Mouse (Mus musculus): ENCODE data around the gene Olfr358. TPM values are rescaled to one million over a fixed set of nuclear protein-coding genes. Genes with fewer than 3 reads are reported as not detected.

The Olfr358 gene
- polyA plus RNA-seq (2015; fragmentation: Nextera tagmentation; extraction: Ambion mirVana) = not detected in 2 replicates

- H3K36me3 ChIP-seq = no peaks in the 10 kb centered on the region
- ATAC-seq (ENCODE audit: low read depth) = no peak
Measured at GRCm38 (mm10) chr2:37009235-37009634, at the start of gene Olfr358. TSS of gene Olfr358 (minus strand) at chr2:37009335.

GRCm38 (mm10) chr2:36997030-36997429, 12.1 kb downstream of the Olfr358 start:
- Histone ChIP-seq H3K9ac (no peak overlapping the region), H3K36me3 (no peaks in the 10 kb centered on the region), H3K4me1 (replicated peaks) (no peaks in the 10 kb centered on the region), H3K27ac (no peak overlapping the region), H3K27me3 (no peaks in the 10 kb centered on the region), H3K4me2 (no peak overlapping the region), H3K4me3 (replicated peaks) (no peak overlapping the region), H3K9me3 (replicated peaks) (no peaks in the 10 kb centered on the region)
- WGBS (ENCODE audit: insufficient replicate concordance) = 56% methylated on average over 1 of the region's 1 CpGs
- DNase-seq = no peak
- ATAC-seq (ENCODE audit: low read depth) = no peak

More at GRCm38 (mm10) chr2:37009235-37009634, at the start of gene Olfr358:
- Histone ChIP-seq H3K27ac (no peak within 1 kb of the TSS), H3K27me3 (no peaks in the 10 kb centered on the region), H3K9me3 (replicated peaks) (no peaks in the 10 kb centered on the region), H3K4me2 (no peak within 1 kb of the TSS), H3K4me1 (replicated peaks) (no peaks in the 10 kb centered on the region), H3K9ac (no peak within 1 kb of the TSS), H3K4me3 (replicated peaks) (no peak within 1 kb of the TSS)
- DNase-seq = no peak

GRCm38 (mm10) chr2:36993527-36993926, 15.6 kb downstream of the Olfr358 start, which contains the start of gene Olfr357:
TSS of gene Olfr357 (plus strand) at chr2:36993827.
- H3K9ac ChIP-seq = no peak within 1 kb of the TSS
- no peak within 1 kb of the TSS for H3K4me2 ChIP-seq
- H3K4me3 ChIP-seq (replicated peaks) = no peak within 1 kb of the TSS
- no peak for ATAC-seq (ENCODE audit: low read depth)
- H3K27ac ChIP-seq = no peak within 1 kb of the TSS
- 0 out of 2 replicates have a peak, but pooled peaks cover 3% of the 10 kb centered on the region for H3K9me3 ChIP-seq (replicated peaks)
- no peaks in the 10 kb centered on the region for H3K4me1 ChIP-seq (replicated peaks)
- no peaks in the 10 kb centered on the region for H3K36me3 ChIP-seq
- WGBS (ENCODE audit: insufficient replicate concordance) = 26% methylated on average over 1 of the region's 1 CpGs
- no peaks in the 10 kb centered on the region for H3K27me3 ChIP-seq
- DNase-seq = no peak

Other genes with a start within 250 kb of the Olfr358 start
- gene Olfr348, start 225.1 kb downstream of the Olfr358 start, polyA plus RNA-seq (2015; fragmentation: Nextera tagmentation; extraction: Ambion mirVana) = not detected in 2 replicates
- gene Olfr50, start 218.8 kb downstream of the Olfr358 start, polyA plus RNA-seq (2015; fragmentation: Nextera tagmentation; extraction: Ambion mirVana) = not detected in 2 replicates
- gene Olfr3, start 192.3 kb downstream of the Olfr358 start, polyA plus RNA-seq (2015; fragmentation: Nextera tagmentation; extraction: Ambion mirVana) = not detected in 2 replicates
- gene Olfr350, start 163.0 kb downstream of the Olfr358 start, polyA plus RNA-seq (2015; fragmentation: Nextera tagmentation; extraction: Ambion mirVana) = not detected in 2 replicates
- not detected in 2 replicates for gene Olfr351, start 146.7 kb downstream of the Olfr358 start, polyA plus RNA-seq (2015; fragmentation: Nextera tagmentation; extraction: Ambion mirVana)
- gene Olfr352, start 140.9 kb downstream of the Olfr358 start, polyA plus RNA-seq (2015; fragmentation: Nextera tagmentation; extraction: Ambion mirVana) = not detected in 2 replicates
- gene Olfr353, start 116.4 kb downstream of the Olfr358 start, polyA plus RNA-seq (2015; fragmentation: Nextera tagmentation; extraction: Ambion mirVana) = not detected in 2 replicates
- not detected in 2 replicates for gene Olfr354, start 103.7 kb downstream of the Olfr358 start, polyA plus RNA-seq (2015; fragmentation: Nextera tagmentation; extraction: Ambion mirVana)
- gene Olfr355, start 80.4 kb downstream of the Olfr358 start, polyA plus RNA-seq (2015; fragmentation: Nextera tagmentation; extraction: Ambion mirVana) = not detected in 2 replicates
- not detected in 2 replicates for gene Olfr356, start 72.2 kb downstream of the Olfr358 start, polyA plus RNA-seq (2015; fragmentation: Nextera tagmentation; extraction: Ambion mirVana)
- gene Olfr357, start 15.5 kb downstream of the Olfr358 start, polyA plus RNA-seq (2015; fragmentation: Nextera tagmentation; extraction: Ambion mirVana) = not detected in 2 replicates
- gene Olfr360, start 56.4 kb upstream of the Olfr358 start, polyA plus RNA-seq (2015; fragmentation: Nextera tagmentation; extraction: Ambion mirVana) = not detected in 2 replicates
- gene Olfr361, start 80.0 kb upstream of the Olfr358 start, polyA plus RNA-seq (2015; fragmentation: Nextera tagmentation; extraction: Ambion mirVana) = not detected in 2 replicates
- gene Olfr362, start 108.6 kb upstream of the Olfr358 start, polyA plus RNA-seq (2015; fragmentation: Nextera tagmentation; extraction: Ambion mirVana) = not detected in 2 replicates
- not detected in 2 replicates for gene Olfr364-ps1, start 130.0 kb upstream of the Olfr358 start, polyA plus RNA-seq (2015; fragmentation: Nextera tagmentation; extraction: Ambion mirVana)
- gene Olfr365, start 178.9 kb upstream of the Olfr358 start, polyA plus RNA-seq (2015; fragmentation: Nextera tagmentation; extraction: Ambion mirVana) = not detected in 2 replicates
- not detected in 2 replicates for gene Olfr366, start 202.2 kb upstream of the Olfr358 start, polyA plus RNA-seq (2015; fragmentation: Nextera tagmentation; extraction: Ambion mirVana)

Data from liver, embryonic 13.5 days (tissue).